Mouse (Mus musculus) forebrain, embryonic 15.5 days (tissue): Measurements from ENCODE around the gene Scn3b. TPM values are rescaled to one million over a fixed set of nuclear protein-coding genes. Genes with fewer than 3 reads are reported as not detected.
A peak's percentile ranks its signal among the peaks of the same experiment; 100 is the strongest.

ENCODE experiments used
- ATAC-seq: fragments of 200-750 bp; cut with Nextera tagmentation; replicated peaks from 2 replicates; pipeline ENCODE4 v1.8.0; 2017; ENCODE audit warnings: mild to moderate bottlenecking, moderate TSS enrichment, moderate library complexity
- H3K27ac ChIP-seq: fragments of 300-500 bp; sonication (generic); replicated peaks from 2 replicates; pipeline ENCODE4 v1.5.1; 2015; ENCODE audit warnings: mild to moderate bottlenecking, inconsistent platforms
- H3K27me3 ChIP-seq: fragments of 300-500 bp; sonication (generic); 2 replicates; pipeline ENCODE4 v1.6.1; 2015; ENCODE audit warnings: inconsistent platforms
- H3K36me3 ChIP-seq: fragments of 300-500 bp; sonication (generic); 2 replicates; pipeline ENCODE4 v1.6.1; 2015; ENCODE audit warnings: mild to moderate bottlenecking, inconsistent platforms
- H3K4me1 ChIP-seq: fragments of 300-500 bp; sonication (generic); 2 replicates; pipeline ENCODE4 v1.6.1; 2015; ENCODE audit warnings: inconsistent platforms
- H3K4me2 ChIP-seq: fragments of 300-500 bp; sonication (generic); replicated peaks from 2 replicates; pipeline ENCODE4 v1.6.1; 2015; ENCODE audit warnings: mild to moderate bottlenecking, inconsistent platforms
- H3K4me3 ChIP-seq: fragments of 300-500 bp; sonication (generic); 2 replicates; pipeline ENCODE4 v1.5.1; 2015; ENCODE audit warnings: mild to moderate bottlenecking, inconsistent platforms
- H3K9ac ChIP-seq: fragments of 300-500 bp; sonication (generic); replicated peaks from 2 replicates; pipeline ENCODE4 v1.6.1; 2015; ENCODE audit warnings: mild to moderate bottlenecking, inconsistent platforms
- H3K9me3 ChIP-seq: fragments of 300-500 bp; sonication (generic); 2 replicates; pipeline ENCODE4 v1.6.1; 2016; ENCODE audit warnings: inconsistent platforms
- WGBS: fragments of 180-500 bp; shearing (Covaris S2); methylation state at CpG from one replicate; pipeline ENCODE4 v1.1.7; 2015; ENCODE audit warnings: mixed read lengths; 5-methylcytosine and 5-hydroxymethylcytosine counted together
- polyA plus RNA-seq: library from polyadenylated mRNA; unstranded; fragments of >200 nt; fragmentation: Nextera tagmentation; extraction: Ambion mirVana; gene quantifications from 2 replicates; pipeline ENCODE4 v1.2.1, GENCODE M21; 2015

The Scn3b gene
- polyA plus RNA-seq, 1 experiment from 2014 or later: 90.5 TPM

GRCm38 (mm10) chr9:40320879-40321667 is 52.1 kb downstream of the Scn3b start:
- Histone ChIP-seq H3K4me3 (no peak overlapping the region), H3K4me1 (no peaks in the 10 kb centered on the region), H3K4me2 (no peak overlapping the region), H3K27ac (no peak overlapping the region), H3K27me3 (no peaks in the 10 kb centered on the region), H3K9ac (no peak overlapping the region), H3K9me3 (no peaks in the 10 kb centered on the region), H3K36me3 (peaks cover 38% of the 10 kb centered on the region)
- ATAC-seq: peak; percentile 39; the same call in 1 of the 2 replicates
- 68% methylated on average over 12 of the region's 12 CpGs for WGBS

- Histone ChIP-seq H3K4me3 (no peak overlapping the region), H3K36me3 (peaks cover 36% of the 10 kb centered on the region), H3K4me2 (no peak overlapping the region), H3K27ac (no peak overlapping the region), H3K4me1 (no peaks in the 10 kb centered on the region), H3K9me3 (no peaks in the 10 kb centered on the region), H3K9ac (no peak overlapping the region), H3K27me3 (no peaks in the 10 kb centered on the region)
- no peak for ATAC-seq
- WGBS: 79% methylated on average over 3 of the region's 3 CpGs
Measured at GRCm38 (mm10) chr9:40321668-40322003, 52.6 kb downstream of the Scn3b start.

- Histone ChIP-seq H3K4me2 (no peak overlapping the region), H3K4me1 (no peaks in the 10 kb centered on the region), H3K4me3 (no peak overlapping the region), H3K9ac (no peak overlapping the region), H3K9me3 (no peaks in the 10 kb centered on the region), H3K36me3 (peaks cover 32% of the 10 kb centered on the region; the same call in 1 of the 2 replicates), H3K27me3 (no peaks in the 10 kb centered on the region), H3K27ac (no peak overlapping the region)
- ATAC-seq: no peak
- WGBS: 90% methylated on average over 3 of the region's 3 CpGs
Measured at GRCm38 (mm10) chr9:40322372-40322771, 53.4 kb downstream of the Scn3b start.

GRCm38 (mm10) chr9:40323171-40323570 is 54.2 kb downstream of the Scn3b start:
- Histone ChIP-seq H3K9ac (no peak overlapping the region), H3K27me3 (no peaks in the 10 kb centered on the region), H3K4me3 (no peak overlapping the region), H3K27ac (no peak overlapping the region), H3K4me2 (no peak overlapping the region), H3K9me3 (no peaks in the 10 kb centered on the region), H3K4me1 (no peaks in the 10 kb centered on the region), H3K36me3 (peaks cover 35% of the 10 kb centered on the region; the same call in 1 of the 2 replicates)
- 92% methylated on average over 5 of the region's 5 CpGs for WGBS
- ATAC-seq: no peak

GRCm38 (mm10) chr9:40323773-40324172 is 54.8 kb downstream of the Scn3b start:
- no peak overlapping the region for H3K27ac ChIP-seq
- H3K4me1 ChIP-seq: no peaks in the 10 kb centered on the region
- H3K27me3 ChIP-seq: no peaks in the 10 kb centered on the region
- H3K9ac ChIP-seq: no peak overlapping the region
- no peak overlapping the region for H3K4me2 ChIP-seq
- H3K9me3 ChIP-seq: no peaks in the 10 kb centered on the region
- no peak overlapping the region for H3K4me3 ChIP-seq
- WGBS: 69% methylated on average over 6 of the region's 6 CpGs
- peaks cover 36% of the 10 kb centered on the region; the same call in 1 of the 2 replicates for H3K36me3 ChIP-seq
- ATAC-seq: no peak

GRCm38 (mm10) chr9:40324232-40324792 is 55.3 kb downstream of the Scn3b start:
- Histone ChIP-seq H3K4me2 (no peak overlapping the region), H3K4me1 (no peaks in the 10 kb centered on the region), H3K4me3 (no peak overlapping the region), H3K9ac (no peak overlapping the region), H3K36me3 (peaks cover 36% of the 10 kb centered on the region; the same call in 1 of the 2 replicates), H3K9me3 (no peaks in the 10 kb centered on the region), H3K27me3 (no peaks in the 10 kb centered on the region), H3K27ac (no peak overlapping the region)
- 92% methylated on average over 4 of the region's 4 CpGs for WGBS
- no peak for ATAC-seq

- no peaks in the 10 kb centered on the region for H3K27me3 ChIP-seq
- no peak overlapping the region for H3K27ac ChIP-seq
- no peak overlapping the region for H3K4me3 ChIP-seq
- H3K9ac ChIP-seq: no peak overlapping the region
- H3K4me2 ChIP-seq: no peak overlapping the region
- H3K4me1 ChIP-seq: no peaks in the 10 kb centered on the region
- 92% methylated on average over 6 of the region's 6 CpGs for WGBS
- no peaks in the 10 kb centered on the region for H3K9me3 ChIP-seq
- ATAC-seq: no peak
- H3K36me3 ChIP-seq: peaks cover 37% of the 10 kb centered on the region; the same call in 1 of the 2 replicates
Measured at GRCm38 (mm10) chr9:40324826-40325225, 55.8 kb downstream of the Scn3b start.

GRCm38 (mm10) chr9:40326260-40326915 is 57.4 kb downstream of the Scn3b start:
- Histone ChIP-seq H3K4me1 (no peaks in the 10 kb centered on the region), H3K27me3 (no peaks in the 10 kb centered on the region), H3K9ac (no peak overlapping the region), H3K36me3 (peaks cover 37% of the 10 kb centered on the region; the same call in 1 of the 2 replicates), H3K27ac (no peak overlapping the region), H3K4me3 (no peak overlapping the region), H3K9me3 (no peaks in the 10 kb centered on the region), H3K4me2 (no peak overlapping the region)
- 87% methylated on average over 7 of the region's 7 CpGs for WGBS
- no peak for ATAC-seq

GRCm38 (mm10) chr9:40330609-40331382 is 61.8 kb downstream of the Scn3b start:
- peaks cover 33% of the 10 kb centered on the region for H3K4me1 ChIP-seq
- H3K36me3 ChIP-seq: peaks cover 22% of the 10 kb centered on the region; the same call in 1 of the 2 replicates
- no peak overlapping the region for H3K9ac ChIP-seq
- 58% methylated on average over 19 of the region's 19 CpGs for WGBS
- H3K27ac ChIP-seq: 0 out of 2 replicates have a peak overlapping the region, but pooled peaks have one; percentile 86
- no peaks in the 10 kb centered on the region for H3K27me3 ChIP-seq
- no peak overlapping the region for H3K4me2 ChIP-seq
- H3K4me3 ChIP-seq: no peak overlapping the region
- ATAC-seq: peak; percentile 79
- no peaks in the 10 kb centered on the region for H3K9me3 ChIP-seq

GRCm38 (mm10) chr9:40331411-40332286 is 62.6 kb downstream of the Scn3b start:
- WGBS: 88% methylated on average over 15 of the region's 15 CpGs
- H3K27ac ChIP-seq: peak overlapping the region; percentile 86
- ATAC-seq: peak; percentile 4; the same call in 1 of the 2 replicates
- peaks cover 39% of the 10 kb centered on the region for H3K4me1 ChIP-seq
- H3K9me3 ChIP-seq: no peaks in the 10 kb centered on the region
- H3K27me3 ChIP-seq: no peaks in the 10 kb centered on the region
- H3K36me3 ChIP-seq: peaks cover 19% of the 10 kb centered on the region; the same call in 1 of the 2 replicates
- H3K4me3 ChIP-seq: no peak overlapping the region
- no peak overlapping the region for H3K4me2 ChIP-seq
- no peak overlapping the region for H3K9ac ChIP-seq

- Histone ChIP-seq H3K27me3 (no peaks in the 10 kb centered on the region), H3K4me2 (no peak overlapping the region), H3K27ac (peak overlapping the region; percentile 86), H3K9ac (no peak overlapping the region), H3K4me3 (no peak overlapping the region), H3K9me3 (no peaks in the 10 kb centered on the region), H3K4me1 (peaks cover 46% of the 10 kb centered on the region), H3K36me3 (peaks cover 15% of the 10 kb centered on the region; the same call in 1 of the 2 replicates)
- ATAC-seq: peak; percentile 49
- 59% methylated on average over 4 of the region's 4 CpGs for WGBS
Measured at GRCm38 (mm10) chr9:40332326-40332725, 63.3 kb downstream of the Scn3b start.
